Mouse (Mus musculus) cerebellum, adult 9-10 months (tissue): ENCODE measurements around the gene Nr6a1.
A peak's percentile ranks its signal among the peaks of the same experiment; 100 is the strongest.

Experiments used
- DNase-seq: peaks from one replicate; pipeline ENCODE4 v3.0.0; 2022

Gene Nr6a1

DNA sequence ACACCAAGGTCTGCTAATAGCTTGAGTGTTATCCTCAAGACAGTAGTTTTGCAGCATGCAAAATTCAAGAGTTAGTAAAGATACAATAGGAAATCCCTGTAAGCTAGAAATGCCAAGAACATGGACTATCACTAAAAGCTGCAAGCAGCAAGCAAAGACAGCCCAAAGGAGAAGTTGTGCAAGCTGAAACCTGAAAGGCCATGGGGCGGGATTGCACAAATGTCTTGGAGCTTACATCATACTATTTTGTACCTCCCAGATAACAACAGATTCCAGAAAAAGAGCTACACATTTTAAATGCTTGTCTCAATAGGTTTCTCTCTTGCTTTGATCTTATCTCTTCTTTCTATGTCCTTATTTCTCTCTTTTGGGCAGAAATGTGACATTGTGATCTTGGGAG, 60.8 kb downstream of the Nr6a1 start:
- DNase-seq = no peak

DNA sequence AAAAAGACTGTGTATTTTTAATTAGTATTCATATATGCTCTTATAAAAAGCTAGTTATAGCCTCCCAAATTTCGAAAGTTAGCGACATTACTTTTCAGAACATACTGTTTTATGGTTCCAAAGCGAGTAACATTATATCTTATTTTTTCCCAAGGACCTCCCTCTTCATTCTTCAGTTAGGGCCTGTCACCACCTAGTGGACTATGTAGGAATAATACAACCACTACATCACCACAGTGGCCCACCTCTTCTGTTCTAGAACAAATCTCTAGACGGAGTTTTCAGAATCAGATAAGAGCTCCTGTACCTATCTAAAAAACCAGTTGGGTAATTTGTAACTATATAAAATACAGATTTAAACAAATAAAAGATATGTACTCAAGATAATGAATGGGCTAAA, 63.5 kb downstream of the Nr6a1 start:
- DNase-seq = peak; percentile 27

DNA sequence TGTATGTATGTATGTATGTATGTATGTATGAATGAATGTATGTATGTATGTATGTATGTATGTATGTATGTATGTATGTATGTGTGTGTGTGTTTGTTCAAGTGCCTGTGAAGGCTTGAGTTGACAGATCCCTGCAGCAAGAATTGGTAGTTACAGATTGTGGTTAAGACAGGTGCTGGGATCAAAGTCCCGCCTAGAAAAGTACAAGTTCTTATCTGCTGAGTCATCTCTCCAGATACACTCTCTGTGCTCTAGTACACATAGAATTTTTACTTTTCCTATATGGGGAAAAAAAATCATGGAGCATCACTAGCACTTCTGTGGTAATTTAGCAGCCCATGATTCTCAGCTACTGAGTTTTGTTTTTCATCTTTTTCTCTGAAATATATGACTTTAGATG, 75.7 kb downstream of the Nr6a1 start:
- no peak for DNase-seq

DNA sequence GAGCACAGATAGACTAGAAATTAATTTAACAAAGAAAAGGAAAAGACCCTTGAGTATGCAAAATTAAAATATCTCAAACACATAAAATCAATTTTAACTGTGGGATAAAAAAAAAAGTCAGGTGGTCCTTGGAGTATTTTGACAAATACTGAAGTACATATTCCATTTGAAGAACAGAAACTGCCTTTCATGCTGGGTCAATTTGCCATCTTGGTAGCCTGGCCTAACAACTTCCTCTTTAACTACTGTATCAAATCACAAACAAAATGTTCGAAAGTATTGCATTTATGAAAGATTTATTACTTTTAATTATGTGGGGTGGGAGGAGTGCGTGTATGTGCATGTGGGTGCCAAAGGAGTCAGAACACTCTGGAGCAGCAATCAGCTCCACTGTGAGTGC, 81.2 kb downstream of the Nr6a1 start:
- no peak for DNase-seq

DNA sequence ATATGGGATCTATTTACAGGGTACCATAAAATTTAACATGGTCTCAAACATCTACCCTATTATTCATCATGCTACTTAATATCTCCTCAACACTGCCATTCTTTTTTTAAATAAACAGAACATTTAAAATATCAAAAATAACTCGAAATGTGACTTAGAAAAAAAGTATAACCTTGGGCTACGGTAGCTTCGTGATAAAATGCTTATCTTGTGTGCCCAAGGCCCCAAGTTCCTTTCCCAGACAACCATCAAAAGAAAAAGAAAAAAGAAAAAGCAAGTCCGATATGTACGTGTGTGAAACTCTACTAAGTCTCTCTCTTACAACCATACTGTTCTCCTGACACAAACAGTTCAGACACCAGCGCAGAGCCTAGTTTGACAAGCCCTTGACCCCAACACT, 92.0 kb downstream of the Nr6a1 start:
- no peak for DNase-seq

DNA sequence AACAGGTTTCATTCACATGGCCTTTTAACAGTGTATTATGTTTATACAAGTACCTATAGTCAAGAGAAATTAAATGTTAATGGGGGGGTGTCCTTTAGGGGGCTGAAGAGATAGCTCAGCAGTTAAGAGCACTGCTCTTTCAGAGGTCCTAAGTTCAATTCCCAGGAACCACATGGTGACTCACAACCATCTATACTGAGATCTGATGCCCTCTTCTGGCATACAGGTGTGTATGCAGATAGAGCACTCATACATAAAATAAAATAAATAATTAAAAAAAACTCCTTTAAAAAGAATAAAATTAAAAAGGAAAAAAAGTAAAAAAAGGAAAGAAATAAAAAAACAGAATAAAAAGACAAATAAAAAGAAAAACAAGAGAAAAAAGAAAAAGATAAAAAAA, 95.5 kb downstream of the Nr6a1 start:
- DNase-seq = no peak

DNA sequence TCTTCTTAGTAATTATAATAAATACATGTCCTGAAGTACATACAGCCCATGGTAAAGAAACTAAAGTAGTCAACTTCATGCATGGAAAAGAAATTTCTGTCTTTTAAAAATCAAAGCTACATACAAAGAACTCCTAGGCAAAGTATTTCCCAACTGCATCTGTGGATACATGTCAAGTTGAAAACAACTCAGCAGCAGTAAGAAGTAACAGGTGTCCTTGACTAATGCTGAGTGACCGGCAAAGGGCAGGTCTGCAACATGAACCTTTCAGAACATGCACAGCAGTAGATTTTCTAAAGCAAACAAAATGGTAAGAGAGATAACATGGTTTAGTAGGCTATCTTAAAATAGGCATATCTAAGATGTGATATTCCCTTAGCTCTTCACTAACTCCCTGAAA, 98.0 kb downstream of the Nr6a1 start:
- DNase-seq = no peak

DNA sequence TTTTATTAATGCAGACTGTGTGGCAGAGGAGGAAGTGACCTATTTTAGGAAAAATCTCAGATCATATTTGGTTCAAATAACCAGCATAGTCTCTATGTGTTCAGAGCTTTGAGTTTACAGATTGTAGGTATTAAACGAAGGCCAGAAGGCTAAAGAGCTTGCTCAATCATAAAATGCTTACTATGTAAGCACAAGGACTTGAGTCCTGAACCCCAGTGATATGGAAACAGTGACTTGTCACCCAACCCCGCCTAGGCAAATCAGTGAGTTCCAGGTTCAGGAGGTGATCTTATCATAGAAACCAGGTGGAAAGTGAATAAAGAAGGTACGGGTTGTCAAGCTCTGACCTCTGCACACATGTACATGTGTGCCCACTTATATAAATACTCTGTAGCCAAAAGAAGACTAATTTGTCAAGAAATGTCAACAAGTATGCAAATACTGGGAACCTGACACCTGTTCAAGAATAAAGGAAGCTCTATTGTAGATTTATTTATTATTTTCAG, 99.6 kb downstream of the Nr6a1 start:
- DNase-seq = no peak

DNA sequence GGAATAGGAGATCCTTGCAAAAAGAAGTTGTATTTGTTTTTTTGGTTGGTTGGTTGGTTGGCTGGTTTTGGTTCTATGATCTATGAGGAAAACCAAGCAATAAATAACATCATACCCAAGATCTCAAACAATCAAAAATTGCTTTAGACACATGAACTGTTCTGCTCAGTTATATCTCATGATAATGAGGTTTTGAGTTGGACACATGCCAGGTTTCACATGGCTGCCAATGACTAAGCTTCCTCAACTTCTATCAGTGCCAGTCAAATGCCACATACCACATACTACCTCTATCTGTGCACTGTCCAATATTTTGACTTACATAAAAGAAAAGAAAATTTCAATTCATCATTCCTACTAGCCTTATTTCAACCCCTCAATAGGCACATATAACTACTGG, 101.3 kb downstream of the Nr6a1 start:
- peak; percentile 12 for DNase-seq

DNA sequence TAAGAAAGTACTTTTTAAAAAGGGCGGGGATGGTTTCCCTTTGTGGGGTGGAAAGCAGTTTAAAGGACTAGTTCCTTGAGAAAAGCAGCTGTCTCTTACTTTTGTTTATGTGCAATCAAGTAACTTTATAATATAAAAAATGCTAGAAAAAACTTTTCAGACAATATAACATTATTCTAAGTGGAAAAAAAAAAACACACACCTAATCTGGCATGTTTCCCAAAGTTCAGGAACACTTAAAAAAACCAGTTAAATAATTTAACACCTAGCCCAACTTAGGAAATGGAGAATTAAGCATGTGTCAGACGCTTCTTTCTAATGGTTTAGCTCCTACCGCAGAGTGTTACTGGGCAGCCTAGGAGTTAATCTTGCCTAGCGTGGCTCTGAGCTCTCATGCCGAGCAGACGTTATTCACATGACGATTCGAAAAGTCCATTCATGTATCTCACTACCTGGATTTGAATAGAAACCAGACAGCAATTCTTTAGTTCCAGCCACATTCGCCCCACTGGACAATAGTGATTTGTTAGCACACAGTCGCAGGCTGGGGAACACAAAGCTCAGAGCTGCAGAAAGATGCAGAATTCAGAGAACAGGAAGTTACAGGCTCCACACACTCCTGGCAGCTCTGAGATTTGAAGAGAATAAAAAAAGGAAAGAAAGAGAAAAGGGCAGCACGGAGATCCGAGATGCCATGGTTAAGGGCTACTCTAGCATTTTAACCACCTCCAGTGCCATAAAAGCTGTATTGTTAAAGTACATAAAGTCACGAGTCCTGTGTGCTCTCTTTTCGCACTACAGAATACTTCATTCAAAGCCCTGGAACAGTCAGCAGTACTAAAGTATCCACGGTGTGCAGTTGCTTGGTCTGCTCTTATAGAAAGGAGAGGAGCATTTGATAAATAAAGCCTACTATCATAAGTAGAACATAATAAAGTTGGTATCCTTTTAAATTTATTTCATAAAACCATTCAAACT, 102.4 kb downstream of the Nr6a1 start:
- DNase-seq = peak; percentile 4

DNA sequence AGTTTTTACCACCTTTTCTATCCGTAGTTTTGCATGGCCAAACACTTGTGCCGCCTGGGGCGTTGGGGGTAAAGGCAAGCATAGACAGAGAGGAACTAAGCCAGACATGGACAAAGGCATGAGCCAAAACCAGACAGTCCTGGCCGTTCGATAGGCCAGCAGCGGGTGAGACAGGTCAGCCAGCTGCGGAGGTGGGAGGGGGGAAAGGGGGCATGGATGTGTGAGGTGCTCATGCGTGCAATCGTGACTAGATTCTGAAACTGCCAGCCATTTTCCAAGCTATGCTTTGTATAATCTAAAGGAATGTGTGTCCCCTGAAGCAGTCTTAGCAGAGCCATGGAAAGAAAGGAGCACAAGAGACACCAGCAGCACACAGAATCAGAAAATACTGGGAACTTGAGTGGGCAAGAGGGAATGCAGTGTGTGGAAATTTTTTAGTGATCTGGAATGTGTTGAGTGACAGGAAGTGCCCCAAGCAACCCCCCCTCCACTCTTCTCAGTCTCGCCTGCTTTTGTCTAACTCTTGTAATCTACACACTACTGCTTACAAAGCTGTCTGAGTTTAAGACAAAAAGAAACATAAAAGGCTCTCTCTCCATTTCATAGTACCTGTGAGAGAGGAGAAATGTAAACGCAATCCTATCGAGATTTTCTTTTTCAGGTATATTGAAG, 103.4 kb downstream of the Nr6a1 start:
- peak; percentile 15 for DNase-seq

DNA sequence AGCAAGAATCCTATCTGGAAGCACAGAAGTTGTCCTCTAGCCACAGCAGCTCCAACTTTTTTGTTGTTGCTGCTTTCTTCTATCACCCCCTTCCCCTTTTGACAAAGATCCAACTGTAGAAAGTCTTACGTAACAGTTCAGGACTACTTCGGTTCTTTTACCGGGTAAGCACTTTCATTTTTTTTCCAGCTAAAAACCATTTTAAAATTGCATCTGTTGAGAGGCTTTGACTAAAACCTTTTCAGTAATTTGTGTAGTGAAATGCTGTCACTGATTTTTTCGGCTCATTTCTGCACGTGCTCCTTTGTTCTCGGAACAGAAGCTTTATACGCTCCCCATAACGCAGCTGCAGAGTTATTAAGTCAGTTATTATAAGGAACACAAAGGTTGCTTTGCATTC, 104.1 kb downstream of the Nr6a1 start:
- DNase-seq = peak; percentile 19

DNA sequence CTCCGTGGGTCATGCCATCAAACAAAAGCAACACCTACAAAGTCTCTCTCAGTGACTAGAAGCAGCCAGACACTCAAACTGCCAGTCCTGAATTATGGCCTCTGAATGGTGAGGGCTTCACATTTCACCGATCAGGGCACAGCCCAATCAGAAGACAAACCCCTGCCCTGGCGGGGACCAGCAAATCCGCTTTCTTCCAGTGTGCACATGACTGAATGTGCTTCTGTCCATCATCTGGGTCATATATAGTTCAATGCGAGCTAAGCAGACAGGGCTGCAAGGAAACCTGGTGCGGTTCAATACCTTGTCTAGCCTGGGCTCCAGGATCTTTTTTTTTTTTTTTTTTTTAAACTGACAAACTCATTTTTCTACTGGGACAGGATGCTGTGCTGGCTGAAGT, 104.5 kb downstream of the Nr6a1 start:
- DNase-seq = peak; percentile 28

DNA sequence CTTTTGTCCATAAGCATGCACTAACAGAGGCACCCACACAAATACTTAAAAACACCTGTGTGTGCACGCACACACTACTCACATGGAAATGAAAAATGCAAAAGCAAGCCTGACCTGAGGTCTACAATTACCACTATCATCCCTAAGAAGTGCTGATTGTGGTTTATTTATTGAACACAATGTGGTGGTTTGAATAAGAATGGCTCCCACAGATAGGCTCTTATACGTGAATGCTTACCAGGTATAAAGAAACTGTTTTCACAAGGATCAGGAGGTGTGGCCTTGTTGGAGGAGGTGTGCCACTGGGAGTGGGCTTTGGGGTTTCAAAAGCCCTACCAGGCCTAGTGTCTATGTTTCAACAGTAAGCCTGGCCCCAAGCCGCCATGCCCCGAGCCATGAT, 110.0 kb downstream of the Nr6a1 start:
- DNase-seq = no peak

DNA sequence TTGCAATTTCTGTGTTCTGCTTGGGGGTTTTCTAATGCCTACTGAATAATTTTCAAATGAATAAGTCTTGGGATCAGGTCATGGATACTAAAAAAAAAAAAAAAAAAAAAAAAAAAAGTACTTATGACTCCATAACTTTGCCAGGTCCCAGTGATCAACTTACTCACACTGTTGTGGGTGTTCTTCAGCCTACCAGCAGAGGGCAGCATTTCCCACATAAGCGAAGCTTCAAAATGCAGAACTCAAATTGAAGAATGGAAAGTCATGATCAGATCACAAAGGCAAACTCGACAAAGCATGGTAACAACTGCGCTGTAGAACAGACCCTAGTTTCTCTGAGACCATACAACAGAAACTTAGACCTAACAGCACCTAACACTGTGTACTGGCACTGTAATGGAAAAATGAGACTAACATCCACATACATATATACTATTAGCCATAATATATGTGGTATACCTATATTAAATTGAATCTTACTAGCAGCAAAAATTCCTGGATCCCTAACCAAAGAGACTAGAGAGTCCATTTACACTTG, 130.3 kb downstream of the Nr6a1 start:
- DNase-seq = peak; percentile 64

DNA sequence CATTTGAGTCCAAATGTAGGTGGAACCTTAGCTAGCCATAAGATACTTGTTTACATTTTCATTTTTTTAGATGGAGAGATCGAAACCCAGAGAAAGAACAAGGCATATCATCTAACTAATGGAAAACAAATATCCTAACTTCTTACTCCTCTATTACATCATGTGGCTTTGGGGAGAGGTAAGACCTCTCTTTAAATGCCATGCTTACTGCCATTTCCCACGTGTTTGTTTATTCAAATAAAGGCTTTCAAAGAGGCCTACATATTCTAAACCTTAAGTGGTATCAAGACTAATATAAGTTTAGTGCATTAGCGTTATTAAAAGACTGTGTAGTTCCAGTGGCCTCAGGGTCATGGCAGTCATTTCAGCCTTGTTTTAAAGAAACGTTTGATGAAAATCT, 140.2 kb downstream of the Nr6a1 start:
- no peak for DNase-seq

DNA sequence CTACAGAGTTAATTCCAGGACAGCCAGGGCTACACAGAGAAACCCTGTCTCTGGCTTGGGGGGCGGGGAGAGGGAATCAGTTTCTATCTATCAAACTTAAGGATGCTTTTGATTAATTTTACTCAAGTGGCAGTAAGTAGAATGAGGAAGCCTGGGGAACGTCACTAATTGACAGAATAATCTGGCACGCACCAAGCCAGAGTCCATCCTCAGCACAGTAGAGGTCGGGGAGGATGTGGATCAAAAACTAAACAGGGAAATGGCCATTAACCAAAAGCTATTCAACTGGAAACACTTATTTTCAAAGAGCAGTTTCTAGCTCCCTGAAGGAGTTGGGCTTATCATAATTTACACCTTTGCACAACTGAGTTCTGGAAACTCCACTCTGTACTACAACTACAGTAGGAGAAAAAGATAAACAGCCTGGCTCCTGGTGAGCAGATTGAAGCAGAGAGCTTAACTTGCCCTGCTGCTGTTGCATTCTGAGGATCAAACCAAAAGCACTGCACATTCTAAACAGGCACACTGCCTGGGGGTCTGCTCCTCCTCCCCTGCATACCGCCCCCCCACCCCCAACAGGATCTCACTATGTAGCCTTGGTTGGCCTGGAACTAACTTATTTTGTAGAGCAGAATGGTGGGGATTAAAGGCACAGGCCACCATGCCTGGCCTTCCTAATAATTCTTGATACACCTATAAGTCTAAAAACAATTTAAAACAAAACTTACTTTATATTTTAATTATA, 141.1 kb downstream of the Nr6a1 start:
- DNase-seq = no peak

DNA sequence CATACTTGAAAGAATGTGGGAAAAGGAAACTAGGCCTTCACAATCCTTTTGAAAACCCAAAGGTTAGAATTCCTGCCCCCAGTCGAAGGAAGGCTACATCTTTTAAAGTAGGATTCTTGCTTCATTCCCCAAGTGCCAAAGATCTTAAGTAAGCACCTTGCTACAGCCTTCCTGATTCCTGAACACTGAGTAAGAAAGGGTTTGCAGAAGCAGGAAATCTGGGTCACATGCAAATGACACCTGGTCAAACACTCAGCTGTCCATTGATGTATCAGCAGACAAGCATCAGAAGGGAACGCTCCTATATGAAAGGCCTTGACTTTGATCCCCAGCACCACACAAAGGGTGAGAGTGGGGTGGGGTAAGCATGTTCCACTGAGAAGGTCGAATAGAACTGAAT, 142.4 kb downstream of the Nr6a1 start:
- DNase-seq = no peak

DNA sequence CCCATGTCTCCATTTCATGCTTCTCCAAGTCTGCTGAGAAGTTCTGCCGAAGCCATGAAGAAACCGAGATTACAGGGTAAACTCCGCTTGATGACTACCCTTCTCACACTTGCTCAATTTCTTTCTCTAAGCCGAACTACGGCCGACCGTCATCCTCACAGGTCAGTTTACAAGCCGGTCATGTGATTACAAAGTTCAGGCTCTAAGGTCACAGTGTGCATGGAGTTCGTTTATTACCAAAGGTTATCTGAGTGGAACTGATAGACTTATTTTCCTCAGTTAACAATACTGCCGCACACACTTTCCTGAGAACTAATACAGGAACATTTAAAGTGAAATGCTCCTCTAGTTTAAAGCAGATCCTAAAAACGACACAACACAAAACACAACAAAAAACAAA, 143.1 kb downstream of the Nr6a1 start:
- no peak for DNase-seq

DNA sequence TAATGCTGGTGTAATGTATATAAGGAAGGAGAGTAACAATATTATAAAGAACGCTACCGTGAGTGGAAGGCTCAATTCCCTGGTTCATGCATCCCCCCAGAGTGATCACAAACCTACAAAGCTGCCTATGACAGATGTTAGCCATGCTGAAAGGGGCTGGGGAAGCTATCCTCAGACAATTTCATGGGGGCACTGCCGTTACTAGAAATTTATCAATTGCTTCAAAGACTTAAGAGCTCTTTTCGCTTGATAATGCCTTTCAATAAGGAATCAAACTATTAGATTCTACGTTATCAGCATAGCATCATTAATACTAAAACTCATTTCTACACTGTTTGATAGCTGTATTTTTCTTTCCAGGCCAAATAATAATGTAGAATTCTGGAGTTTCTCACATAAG, 144.1 kb downstream of the Nr6a1 start:
- DNase-seq = no peak

DNA sequence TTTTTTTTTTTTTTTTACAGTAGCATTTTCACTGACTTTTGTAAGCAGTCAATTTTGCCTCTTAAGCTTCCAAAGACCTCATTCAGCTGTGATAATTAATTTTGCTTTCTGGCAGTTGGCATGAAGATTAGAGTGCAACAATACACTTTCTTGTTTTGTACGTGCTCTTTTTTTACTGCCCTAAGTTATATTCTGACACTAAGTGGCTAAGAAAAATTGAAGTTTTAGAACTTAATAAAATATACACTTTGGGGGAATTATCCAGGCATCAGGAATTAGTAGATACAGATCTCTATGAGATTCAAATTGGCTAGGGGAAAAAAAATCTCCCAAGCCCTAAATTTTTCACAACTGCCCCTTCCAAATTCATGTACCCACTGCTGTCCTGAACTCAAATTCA, 144.8 kb downstream of the Nr6a1 start:
- DNase-seq = no peak

DNA sequence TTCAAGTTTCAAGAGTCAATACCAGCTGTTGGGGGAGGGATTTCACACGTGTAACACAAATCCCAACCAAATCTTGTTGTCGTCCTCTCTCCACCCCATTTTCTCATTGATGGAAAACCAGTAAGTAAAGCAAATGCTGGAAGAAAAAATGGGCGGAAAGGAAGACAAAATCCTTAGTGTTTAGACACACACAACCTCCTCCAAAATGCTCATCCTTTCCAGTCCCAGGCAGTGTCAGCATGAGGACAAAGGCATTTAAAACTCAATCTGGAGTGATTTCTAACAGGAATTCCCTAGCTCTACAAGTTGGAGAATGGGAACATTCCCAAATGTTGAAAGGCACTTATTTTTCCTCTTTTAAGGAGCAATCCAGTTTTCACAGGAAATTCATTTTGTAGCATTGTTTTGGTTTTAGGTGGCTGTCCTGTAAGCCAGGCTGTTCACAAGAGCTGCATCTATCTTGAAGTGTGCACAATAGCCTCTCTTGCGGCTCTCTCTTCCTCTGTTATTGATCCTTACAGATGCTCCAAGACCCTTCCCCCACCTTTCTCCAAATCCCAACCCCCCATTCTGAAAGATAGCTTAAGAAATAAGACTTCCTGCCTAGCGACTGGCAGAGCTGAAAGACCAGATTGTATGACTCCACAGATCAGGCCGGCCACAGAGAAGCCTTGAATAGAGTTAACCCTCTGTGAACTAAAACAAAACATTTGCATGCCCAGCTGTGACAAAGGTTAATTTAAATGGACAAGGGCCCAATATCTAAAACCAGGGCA, 145.4 kb downstream of the Nr6a1 start:
- DNase-seq = no peak
